Mouse (Mus musculus) 3T3-L1 (cell line): ENCODE results near the gene Tln1.
A peak's percentile ranks its signal among the peaks of the same experiment; 100 is the strongest.

Experiments
- DNase-seq: peaks from one replicate; pipeline ENCODE4 v3.0.0-alpha.2; 2015; ENCODE audit warnings: low read depth, low spot score

Gene Tln1

GRCm38 (mm10) chr4:43547160-43547559, 15.3 kb downstream of the Tln1 start:
- no peak for DNase-seq

GRCm38 (mm10) chr4:43546375-43547047, 16.0 kb downstream of the Tln1 start:
- DNase-seq, result no peak

- no peak for DNase-seq
These were observed 20.4 kb downstream of the Tln1 start for GRCm38 (mm10) chr4:43542044-43542443.

- no peak for DNase-seq
These were observed 26.5 kb downstream of the Tln1 start for GRCm38 (mm10) chr4:43536031-43536430.

GRCm38 (mm10) chr4:43535628-43536027, 26.9 kb downstream of the Tln1 start:
- no peak for DNase-seq

- DNase-seq, result no peak
These were observed 29.2 kb downstream of the Tln1 start for GRCm38 (mm10) chr4:43533270-43533669.

- DNase-seq, result peak; percentile 83
These were observed 31.9 kb downstream of the Tln1 start for GRCm38 (mm10) chr4:43530581-43530980.

GRCm38 (mm10) chr4:43530081-43530501, 32.4 kb downstream of the Tln1 start:
- DNase-seq, result peak; percentile 40

GRCm38 (mm10) chr4:43528487-43528886, 34.0 kb downstream of the Tln1 start:
- peak; percentile 30 for DNase-seq

- DNase-seq, result peak; percentile 32
These were observed 34.6 kb downstream of the Tln1 start for GRCm38 (mm10) chr4:43527880-43528279.

- DNase-seq, result peak; percentile 88
These were observed 42.5 kb downstream of the Tln1 start for GRCm38 (mm10) chr4:43519956-43520355.

GRCm38 (mm10) chr4:43519551-43519950, 42.9 kb downstream of the Tln1 start:
- DNase-seq, result no peak

- DNase-seq, result no peak
These were observed 46.5 kb downstream of the Tln1 start for GRCm38 (mm10) chr4:43515764-43516708.

GRCm38 (mm10) chr4:43513791-43514190, 48.7 kb downstream of the Tln1 start:
- no peak for DNase-seq

GRCm38 (mm10) chr4:43513300-43513699, 49.2 kb downstream of the Tln1 start:
- no peak for DNase-seq

GRCm38 (mm10) chr4:43512653-43513052, 49.8 kb downstream of the Tln1 start:
- no peak for DNase-seq

GRCm38 (mm10) chr4:43511675-43512454, 50.6 kb downstream of the Tln1 start:
- no peak for DNase-seq

- no peak for DNase-seq
These were observed 53.4 kb downstream of the Tln1 start for GRCm38 (mm10) chr4:43509109-43509508.

- DNase-seq, result no peak
These were observed 53.9 kb downstream of the Tln1 start for GRCm38 (mm10) chr4:43508666-43508997.

- no peak for DNase-seq
These were observed 54.4 kb downstream of the Tln1 start for GRCm38 (mm10) chr4:43507938-43508665.

GRCm38 (mm10) chr4:43506536-43507185, 55.8 kb downstream of the Tln1 start, which contains the start of gene Car9:
Gene Car9 (plus strand): TSS chr4:43506966.
- no peak for DNase-seq
